Mouse (Mus musculus) heart, embryonic 13.5 days (tissue): Measurements from ENCODE around the gene Stx3. TPM values are rescaled to one million over a fixed set of nuclear protein-coding genes. Genes with fewer than 3 reads are reported as not detected.

Source experiments
- ATAC-seq: fragments of 200-750 bp; cut with Nextera tagmentation; 2 replicates; pipeline ENCODE4 v1.8.0; 2017; ENCODE audit warnings: moderate TSS enrichment; ENCODE audit not compliant: insufficient number of reproducible peaks, low FRiP score, low TSS enrichment; ENCODE audit errors: extremely low read depth
- H3K27ac ChIP-seq: fragments of 300-500 bp; sonication (generic); replicated peaks from 2 replicates; pipeline ENCODE4 v1.5.1; 2015; ENCODE audit warnings: moderate library complexity, mild to moderate bottlenecking, inconsistent platforms
- H3K27me3 ChIP-seq: fragments of 300-500 bp; sonication (generic); replicated peaks from 2 replicates; pipeline ENCODE4 v1.6.1; 2015; ENCODE audit warnings: mild to moderate bottlenecking, inconsistent platforms
- H3K36me3 ChIP-seq: fragments of 300-500 bp; sonication (generic); 2 replicates; pipeline ENCODE4 v1.6.1; 2015; ENCODE audit warnings: mild to moderate bottlenecking, inconsistent platforms
- H3K4me1 ChIP-seq: fragments of 300-500 bp; sonication (generic); 2 replicates; pipeline ENCODE4 v1.6.1; 2015; ENCODE audit warnings: inconsistent platforms
- H3K4me2 ChIP-seq: fragments of 300-500 bp; sonication (generic); 2 replicates; pipeline ENCODE4 v1.6.1; 2015; ENCODE audit warnings: inconsistent platforms, mild to moderate bottlenecking, moderate library complexity
- H3K4me3 ChIP-seq: fragments of 300-500 bp; sonication (generic); 2 replicates; pipeline ENCODE4 v1.5.1; 2015; ENCODE audit warnings: moderate library complexity, mild to moderate bottlenecking, inconsistent platforms
- H3K9ac ChIP-seq: fragments of 300-500 bp; sonication (generic); 2 replicates; pipeline ENCODE4 v1.6.1; 2015; ENCODE audit warnings: inconsistent platforms, mild to moderate bottlenecking, moderate library complexity
- H3K9me3 ChIP-seq: fragments of 300-500 bp; sonication (generic); 2 replicates; pipeline ENCODE4 v1.6.1; 2016; ENCODE audit warnings: inconsistent platforms
- WGBS: fragments of 180-500 bp; shearing (Covaris S2); methylation state at CpG from one replicate; pipeline ENCODE4 v1.1.7; 2015; ENCODE audit warnings: mixed read lengths; 5-methylcytosine and 5-hydroxymethylcytosine counted together
- polyA plus RNA-seq: library from polyadenylated mRNA; unstranded; fragments of >200 nt; fragmentation: Nextera tagmentation; extraction: Ambion mirVana; gene quantifications from 2 replicates; pipeline ENCODE4 v1.2.1, GENCODE M21; 2015

Stx3 gene
- polyA plus RNA-seq, 1 experiment from 2014 or later = 4.6 TPM

- WGBS = 40% methylated on average over 2 of the region's 2 CpGs
Measured at GRCm38 (mm10) chr19:11807251-11807650, 12.0 kb downstream of the Stx3 start.

GRCm38 (mm10) chr19:11804423-11804822 lies 14.8 kb downstream of the Stx3 start:
- no peak overlapping the region for H3K4me2 ChIP-seq
- ATAC-seq = no peak
- H3K9me3 ChIP-seq = no peaks in the 10 kb centered on the region
- H3K27me3 ChIP-seq = no peaks in the 10 kb centered on the region
- 53% methylated on average over 1 of the region's 1 CpGs for WGBS
- no peak overlapping the region for H3K27ac ChIP-seq
- H3K9ac ChIP-seq = no peak overlapping the region
- no peaks in the 10 kb centered on the region for H3K36me3 ChIP-seq
- H3K4me3 ChIP-seq = no peak overlapping the region
- no peaks in the 10 kb centered on the region for H3K4me1 ChIP-seq

More at GRCm38 (mm10) chr19:11807251-11807650, 12.0 kb downstream of the Stx3 start:
- no peak for ATAC-seq
- Histone ChIP-seq H3K4me2 (no peak overlapping the region), H3K4me1 (peaks cover 6% of the 10 kb centered on the region; the same call in 1 of the 2 replicates), H3K27me3 (no peaks in the 10 kb centered on the region), H3K4me3 (no peak overlapping the region), H3K9me3 (no peaks in the 10 kb centered on the region), H3K9ac (no peak overlapping the region), H3K36me3 (no peaks in the 10 kb centered on the region), H3K27ac (no peak overlapping the region)

GRCm38 (mm10) chr19:11800531-11801315 lies 18.5 kb downstream of the Stx3 start:
- Histone ChIP-seq H3K4me1 (no peaks in the 10 kb centered on the region), H3K27me3 (no peaks in the 10 kb centered on the region), H3K9ac (no peak overlapping the region), H3K9me3 (no peaks in the 10 kb centered on the region), H3K4me2 (no peak overlapping the region), H3K4me3 (no peak overlapping the region), H3K27ac (no peak overlapping the region), H3K36me3 (no peaks in the 10 kb centered on the region)
- WGBS = 71% methylated on average over 8 of the region's 8 CpGs
- no peak for ATAC-seq

- H3K4me2 ChIP-seq = no peak overlapping the region
Measured at GRCm38 (mm10) chr19:11794447-11794846, 24.8 kb downstream of the Stx3 start.

DNA sequence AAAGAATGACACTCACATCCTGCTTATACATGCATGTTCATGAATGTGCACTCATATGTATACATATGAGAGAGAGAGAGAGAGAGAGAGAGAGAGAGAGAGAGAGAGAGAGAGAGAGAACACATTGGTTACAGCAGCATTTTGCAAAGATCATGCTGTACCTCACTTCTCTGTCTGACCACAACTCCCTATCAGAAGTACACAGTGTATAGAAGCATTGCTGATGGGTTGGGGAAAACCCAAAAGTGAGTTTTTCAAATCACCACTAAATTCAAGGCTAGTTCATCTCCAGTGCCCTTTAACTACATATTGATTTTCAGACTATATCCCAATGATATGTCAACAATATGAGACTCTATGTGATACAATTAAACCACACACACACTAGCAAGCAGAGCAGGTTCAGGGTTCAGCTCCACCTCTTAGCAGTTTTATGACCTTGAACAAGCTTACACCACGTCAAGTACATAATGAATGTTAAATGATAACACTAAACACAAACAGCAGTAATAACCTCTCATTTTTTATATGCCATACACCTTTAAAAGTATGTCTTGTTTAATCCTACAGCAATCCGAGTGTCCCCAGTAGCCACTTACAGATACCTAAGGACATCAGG lies 25.4 kb downstream of the Stx3 start:
- 68% methylated on average over 2 of the region's 2 CpGs for WGBS
- Histone ChIP-seq H3K4me2 (no peak overlapping the region), H3K4me3 (no peak overlapping the region), H3K4me1 (no peaks in the 10 kb centered on the region), H3K9me3 (no peaks in the 10 kb centered on the region), H3K36me3 (no peaks in the 10 kb centered on the region), H3K27me3 (no peaks in the 10 kb centered on the region), H3K9ac (no peak overlapping the region), H3K27ac (no peak overlapping the region)
- ATAC-seq = no peak

More at GRCm38 (mm10) chr19:11794447-11794846, 24.8 kb downstream of the Stx3 start:
- Histone ChIP-seq H3K9ac (no peak overlapping the region), H3K4me1 (no peaks in the 10 kb centered on the region), H3K27me3 (no peaks in the 10 kb centered on the region), H3K27ac (no peak overlapping the region), H3K9me3 (no peaks in the 10 kb centered on the region), H3K36me3 (no peaks in the 10 kb centered on the region), H3K4me3 (no peak overlapping the region)
- no peak for ATAC-seq
- WGBS = 71% methylated on average over 6 of the region's 6 CpGs

DNA sequence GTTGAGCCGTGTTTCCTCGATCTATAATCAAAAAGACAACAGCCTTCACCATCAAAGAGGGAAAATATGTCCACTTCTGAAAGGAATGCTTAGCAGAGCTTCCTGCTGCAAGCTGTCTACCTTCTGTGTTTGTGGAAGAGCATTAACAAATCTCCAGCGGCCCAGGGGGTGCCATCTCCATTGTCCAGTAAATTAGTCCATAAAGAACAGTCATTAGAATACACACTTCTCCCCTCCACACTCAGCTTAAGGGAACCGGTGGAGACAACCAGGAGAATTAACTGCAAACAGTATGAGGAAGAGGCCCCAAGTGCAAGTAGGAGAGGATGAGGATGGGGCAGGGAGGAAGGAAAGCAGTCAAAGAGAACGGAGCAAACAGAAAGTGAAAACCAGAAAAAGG lies 27.4 kb downstream of the Stx3 start:
- Histone ChIP-seq H3K36me3 (no peaks in the 10 kb centered on the region), H3K4me3 (no peak overlapping the region), H3K9me3 (no peaks in the 10 kb centered on the region), H3K4me1 (no peaks in the 10 kb centered on the region), H3K9ac (no peak overlapping the region), H3K27me3 (no peaks in the 10 kb centered on the region), H3K4me2 (no peak overlapping the region), H3K27ac (no peak overlapping the region)
- ATAC-seq = no peak
- WGBS = 66% methylated on average over 5 of the region's 5 CpGs

DNA sequence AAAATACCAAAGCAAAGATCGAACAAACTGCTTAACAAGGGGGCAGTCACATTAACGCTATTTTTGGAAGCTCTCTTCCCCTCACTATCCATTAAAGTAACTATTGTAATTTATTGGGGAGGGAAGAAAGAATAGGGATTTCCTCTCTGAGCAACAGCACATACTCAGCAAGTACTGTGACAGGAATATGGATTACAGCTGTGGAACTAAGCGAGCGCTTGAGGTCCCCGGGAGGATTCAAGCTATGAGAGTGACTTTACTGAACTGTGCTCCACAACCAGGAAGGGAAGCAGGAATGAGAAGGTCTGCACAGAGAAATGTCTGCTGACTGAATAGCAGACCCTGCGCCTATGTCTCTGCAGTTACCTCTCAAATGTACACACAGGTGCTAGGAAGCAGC lies 30.3 kb downstream of the Stx3 start:
- H3K27me3 ChIP-seq = no peaks in the 10 kb centered on the region
- no peaks in the 10 kb centered on the region; the same call in 1 of the 2 replicates for H3K36me3 ChIP-seq
- no peak for ATAC-seq
- 77% methylated on average over 6 of the region's 6 CpGs for WGBS
- no peak overlapping the region for H3K4me2 ChIP-seq
- no peaks in the 10 kb centered on the region for H3K9me3 ChIP-seq
- H3K9ac ChIP-seq = no peak overlapping the region
- H3K4me1 ChIP-seq = no peaks in the 10 kb centered on the region
- no peak overlapping the region for H3K27ac ChIP-seq
- H3K4me3 ChIP-seq = no peak overlapping the region

DNA sequence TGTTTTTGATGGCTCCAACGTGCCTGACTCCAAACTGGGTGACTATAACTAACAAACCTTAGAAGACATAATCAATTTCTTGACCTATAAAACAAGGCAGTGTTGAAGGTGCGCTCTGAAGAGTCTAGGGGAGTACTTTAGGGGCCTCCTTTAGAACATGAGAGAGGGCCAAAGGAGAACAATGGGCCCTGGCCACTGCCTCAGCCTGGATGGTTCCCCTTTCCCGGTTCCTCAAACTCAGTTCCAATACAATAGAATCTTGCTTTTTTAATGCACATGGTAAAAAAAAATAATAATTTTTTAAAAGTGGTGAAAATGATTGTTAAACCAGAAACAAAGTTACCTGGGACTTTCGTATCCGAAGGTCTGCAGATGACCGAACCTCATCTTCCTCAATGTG lies 31.4 kb downstream of the Stx3 start:
- Histone ChIP-seq H3K27ac (no peak overlapping the region), H3K9ac (no peak overlapping the region), H3K4me2 (no peak overlapping the region), H3K36me3 (no peaks in the 10 kb centered on the region; the same call in 1 of the 2 replicates), H3K4me3 (no peak overlapping the region), H3K27me3 (no peaks in the 10 kb centered on the region), H3K4me1 (no peaks in the 10 kb centered on the region), H3K9me3 (no peaks in the 10 kb centered on the region)
- no peak for ATAC-seq
- 82% methylated on average over 6 of the region's 6 CpGs for WGBS

GRCm38 (mm10) chr19:11785409-11786154 lies 33.6 kb downstream of the Stx3 start:
- no peak overlapping the region for H3K27ac ChIP-seq
- H3K27me3 ChIP-seq = no peaks in the 10 kb centered on the region
- H3K4me3 ChIP-seq = no peak overlapping the region
- peaks cover 2% of the 10 kb centered on the region; the same call in 1 of the 2 replicates for H3K36me3 ChIP-seq
- no peaks in the 10 kb centered on the region for H3K9me3 ChIP-seq
- H3K9ac ChIP-seq = no peak overlapping the region
- WGBS = 82% methylated on average over 14 of the region's 14 CpGs
- no peak overlapping the region for H3K4me2 ChIP-seq
- no peaks in the 10 kb centered on the region for H3K4me1 ChIP-seq
- no peak for ATAC-seq

DNA sequence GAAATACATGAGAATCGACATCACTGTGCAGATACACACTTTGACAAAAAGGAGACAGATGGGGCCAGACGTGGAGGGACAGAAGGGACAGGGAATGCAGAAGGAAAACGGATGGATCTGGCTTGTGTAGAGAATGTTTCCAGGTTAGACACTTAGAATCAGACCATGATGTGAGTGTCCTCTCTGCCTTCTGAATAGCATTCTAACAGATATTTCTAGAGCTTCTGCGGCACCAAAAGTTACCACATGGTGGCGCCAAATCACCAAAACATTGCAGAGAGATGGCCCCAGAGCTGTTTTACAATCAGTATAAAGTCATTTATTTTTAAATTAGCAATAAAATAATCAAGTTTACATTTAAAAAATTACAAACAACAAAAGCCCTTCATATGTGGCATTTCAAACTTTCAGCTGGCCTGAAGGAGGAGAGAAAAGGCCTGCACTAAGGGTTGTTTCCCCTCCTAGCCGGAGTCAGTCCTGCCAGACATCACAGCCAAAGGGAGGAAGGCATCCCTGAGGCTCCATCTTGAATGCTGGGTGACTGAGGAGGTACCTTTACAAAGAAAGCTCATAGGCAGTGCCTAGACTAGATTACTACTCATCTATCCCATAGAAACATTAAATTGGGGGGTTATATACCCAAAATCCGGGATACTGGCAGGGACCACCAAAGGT lies 41.9 kb downstream of the Stx3 start:
- ATAC-seq = no peak
- no peak overlapping the region for H3K4me2 ChIP-seq
- 59% methylated on average over 7 of the region's 7 CpGs for WGBS
- no peak overlapping the region for H3K9ac ChIP-seq
- peaks cover 44% of the 10 kb centered on the region for H3K36me3 ChIP-seq
- H3K27me3 ChIP-seq = no peaks in the 10 kb centered on the region
- no peaks in the 10 kb centered on the region for H3K9me3 ChIP-seq
- no peak overlapping the region for H3K27ac ChIP-seq
- no peak overlapping the region for H3K4me3 ChIP-seq
- no peaks in the 10 kb centered on the region for H3K4me1 ChIP-seq
